Mouse (Mus musculus) ES-E14 (cell line): ENCODE data around the gene Zfp383. TPM values are rescaled to one million over a fixed set of nuclear protein-coding genes. Genes with fewer than 3 reads are reported as not detected.

ENCODE experiments used
- DNase-seq: peaks from one replicate; pipeline ENCODE4 v3.0.0-alpha.2; 2013; ENCODE audit warnings: low read depth, low spot score
- H3K27ac ChIP-seq: 2 replicates; pipeline ENCODE4 v1.5.1; 2012; ENCODE audit warnings: low read depth, mild to moderate bottlenecking, low read length, moderate library complexity, mixed read lengths; ENCODE audit not compliant: poor library complexity, insufficient read depth, severe bottlenecking
- H3K36me3 ChIP-seq: 2 replicates; pipeline ENCODE4 v1.6.1; 2012; ENCODE audit warnings: mild to moderate bottlenecking, low read length, moderate library complexity, mixed read lengths; ENCODE audit not compliant: control insufficient read depth, poor library complexity, insufficient read depth, severe bottlenecking
- H3K4me1 ChIP-seq, 2 experiments: fragments of 150-350 bp in 1 of 2; sonication (generic) in 1 of 2; 2 replicates each; pipeline ENCODE4 v1.6.1; 2012; ENCODE audit warnings: low read length in 2 of 2, mild to moderate bottlenecking in 1 of 2, mixed read lengths in 1 of 2; ENCODE audit not compliant: control insufficient read depth in 2 of 2, insufficient read depth in 2 of 2, poor library complexity in 1 of 2
- H3K4me3 ChIP-seq, 2 experiments: fragments of 150-350 bp in 1 of 2; sonication (generic) in 1 of 2; 2 replicates each; pipeline ENCODE4 v1.5.1; 2012; ENCODE audit warnings: low read length in 2 of 2, low read depth in 1 of 2, mild to moderate bottlenecking in 1 of 2, mixed read lengths in 1 of 2; ENCODE audit not compliant: insufficient read depth in 1 of 2, poor library complexity in 1 of 2, severe bottlenecking in 1 of 2
- H3K9ac ChIP-seq: 2 replicates; pipeline ENCODE4 v1.6.1; 2012; ENCODE audit warnings: low read depth, mild to moderate bottlenecking, low read length, mixed read lengths; ENCODE audit not compliant: poor library complexity, insufficient read depth, severe bottlenecking
- H3K9me3 ChIP-seq: fragments of 150-350 bp; sonication (generic); 2 replicates; pipeline ENCODE4 v1.6.1; 2012; ENCODE audit warnings: low read depth, mild to moderate bottlenecking, low read length; ENCODE audit not compliant: control insufficient read depth, insufficient read depth
- CHD2 ChIP-seq: IDR thresholded peaks from 2 replicates; pipeline ENCODE4 v1.6.1; 2014; ENCODE audit warnings: mild to moderate bottlenecking, low read depth, low read length, inconsistent platforms
- HCFC1 ChIP-seq: IDR thresholded peaks from 2 replicates; pipeline ENCODE4 v1.6.1; 2012; ENCODE audit warnings: low read length, inconsistent platforms, borderline replicate concordance; ENCODE audit not compliant: insufficient read depth
- MAFK ChIP-seq: IDR thresholded peaks from 2 replicates; pipeline ENCODE4 v1.6.1; 2014; ENCODE audit warnings: mild to moderate bottlenecking, low read depth, low read length, inconsistent platforms; ENCODE audit not compliant: insufficient read depth
- ZC3H11A ChIP-seq: IDR thresholded peaks from 2 replicates; pipeline ENCODE4 v1.6.1; 2012; ENCODE audit warnings: low read depth, mild to moderate bottlenecking, inconsistent platforms, low read length, borderline replicate concordance
- ZNF384 ChIP-seq: IDR thresholded peaks from 2 replicates; pipeline ENCODE4 v1.6.1; 2012; ENCODE audit warnings: low read depth, low read length, inconsistent platforms
- in situ Hi-C, 2 experiments: fragments of 600-800 bp; cut with MboI; formaldehyde crosslinking; loops; one replicate each; pipeline ENCODE4 v1.15.1; 2025; ENCODE audit warnings: low sequenced_read_pairs in 2 of 2, inconsistent platforms in 1 of 2; ENCODE audit not compliant: unreplicated experiment in 2 of 2
- total RNA-seq: library from RNA; depleted of rRNA; stranded (reverse); fragments of 300-350 nt; gene quantifications from 2 replicates; pipeline ENCODE4 v1.2.3, GENCODE M21; 2012

Zfp383 gene
- total RNA-seq, 1 experiment: 5.4 TPM

DNA sequence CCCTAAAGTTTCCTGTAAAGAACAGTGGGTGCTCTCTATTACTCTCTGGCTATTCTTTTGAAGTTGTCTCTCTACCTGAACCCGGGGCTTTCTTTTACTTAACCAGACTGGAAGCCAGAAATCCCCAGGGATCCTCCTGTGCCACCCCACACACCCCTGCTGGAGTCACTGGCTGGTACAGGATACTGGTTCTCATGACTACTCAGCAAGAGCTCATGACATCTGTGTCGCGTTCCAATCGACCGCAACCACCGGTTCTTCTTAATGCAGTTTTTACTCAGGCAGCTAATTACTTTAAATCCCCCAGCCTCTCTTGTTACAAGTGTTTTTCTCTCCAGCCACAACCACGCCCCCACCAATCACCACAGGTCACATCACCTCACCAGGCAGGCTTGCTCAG, 28.0 kb upstream of the Zfp383 start:
- Histone ChIP-seq H3K4me1 (peaks cover 4 to 5% of the 10 kb centered on the region in 2 experiments; a peak in 1 of 4 replicates), H3K27ac (no peak overlapping the region), H3K4me3 (peak overlapping the region in 1 of 2 experiments; percentile 12; a peak in 2 of 4 replicates), H3K36me3 (peaks cover 8% of the 10 kb centered on the region; the same call in 1 of the 2 replicates), H3K9me3 (peaks cover 13% of the 10 kb centered on the region), H3K9ac (no peak overlapping the region)
- no peak for TF ChIP-seq CHD2
- no peak for TF ChIP-seq ZNF384
- TF ChIP-seq MAFK: no peak
- TF ChIP-seq HCFC1: no peak
- no peak for TF ChIP-seq ZC3H11A
- no peak for DNase-seq
- in situ Hi-C loops: no loop called here

DNA sequence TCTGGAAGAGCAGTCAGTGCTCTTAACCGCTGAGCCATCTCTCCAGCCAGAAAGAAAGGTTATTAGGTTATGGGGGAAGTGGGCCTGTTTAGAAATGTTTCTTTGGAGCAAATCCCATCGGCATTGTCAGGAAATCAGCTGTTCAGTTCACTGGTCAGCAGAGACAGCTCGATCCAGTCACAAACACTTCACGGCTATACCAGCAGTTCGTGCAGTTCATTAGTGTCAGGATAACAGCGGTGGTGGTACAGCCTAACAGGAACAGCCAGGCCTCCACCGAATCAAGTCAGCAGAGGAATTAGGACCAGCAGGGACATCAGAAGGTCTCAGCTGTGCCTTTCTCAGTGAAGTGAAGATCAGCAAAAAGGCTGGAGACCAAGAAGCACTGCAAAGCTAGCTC, 27.1 kb upstream of the Zfp383 start:
- Histone ChIP-seq H3K4me1 (peaks cover 4 to 5% of the 10 kb centered on the region in 2 experiments; a peak in 1 of 4 replicates), H3K9ac (no peak overlapping the region), H3K4me3 (no peak overlapping the region), H3K27ac (no peak overlapping the region; the same call in 1 of the 2 replicates), H3K9me3 (peaks cover 15% of the 10 kb centered on the region), H3K36me3 (peaks cover 5% of the 10 kb centered on the region; the same call in 1 of the 2 replicates)
- no peak for DNase-seq
- in situ Hi-C loops: no loop called here
- TF ChIP-seq CHD2 (no peak), MAFK (no peak), HCFC1 (no peak), ZC3H11A (no peak), ZNF384 (no peak)

DNA sequence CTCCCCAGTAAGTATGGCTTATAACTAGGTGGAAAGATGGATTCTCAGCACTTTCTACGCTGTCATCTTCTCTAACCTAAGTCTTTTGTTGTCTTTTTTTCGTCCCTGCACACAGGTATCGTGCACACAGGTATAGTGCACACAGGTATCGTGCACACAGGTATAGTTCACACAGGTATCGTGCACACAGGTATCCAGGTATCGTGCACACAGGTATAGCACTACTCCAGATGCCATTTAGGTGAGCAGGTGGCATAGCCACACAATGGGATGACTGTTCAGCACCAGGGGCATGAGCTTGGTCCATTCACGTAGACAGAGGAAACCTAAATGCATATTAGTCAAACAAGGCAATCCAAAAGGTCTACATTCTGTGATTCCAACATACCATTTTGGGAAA, 17.5 kb upstream of the Zfp383 start:
- Histone ChIP-seq H3K9me3 (peaks cover 8% of the 10 kb centered on the region), H3K36me3 (peaks cover 20% of the 10 kb centered on the region), H3K27ac (no peak overlapping the region), H3K4me3 (no peak overlapping the region), H3K4me1 (no peaks in the 10 kb centered on the region), H3K9ac (no peak overlapping the region)
- no peak for DNase-seq
- no peak for TF ChIP-seq MAFK
- no peak for TF ChIP-seq HCFC1
- TF ChIP-seq CHD2: no peak
- in situ Hi-C loops: no loop called here

DNA sequence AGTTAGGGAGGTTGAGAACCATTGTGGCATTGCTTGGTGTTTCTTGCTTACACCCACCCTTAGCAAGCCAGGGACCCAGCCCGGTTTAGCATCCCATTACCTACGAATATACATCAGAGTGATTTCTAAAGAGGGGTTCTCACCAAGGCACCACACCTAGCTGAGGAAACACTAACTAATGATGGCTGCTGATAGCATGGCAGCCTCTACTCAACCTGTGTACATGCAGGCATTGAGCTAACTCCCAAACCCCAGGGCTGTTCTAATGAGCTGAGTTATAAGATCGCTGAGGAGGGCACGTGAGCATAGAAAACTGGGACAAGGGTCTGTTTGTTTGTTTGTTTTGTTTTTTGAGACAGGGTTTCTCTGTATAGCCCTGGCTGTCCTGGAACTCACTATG, 15.3 kb upstream of the Zfp383 start:
- Histone ChIP-seq H3K9ac (no peak overlapping the region), H3K9me3 (no peaks in the 10 kb centered on the region), H3K4me1 (no peaks in the 10 kb centered on the region), H3K36me3 (peaks cover 25% of the 10 kb centered on the region), H3K27ac (no peak overlapping the region), H3K4me3 (no peak overlapping the region)
- in situ Hi-C loops: no loop called here
- no peak for DNase-seq
- TF ChIP-seq HCFC1: no peak
- no peak for TF ChIP-seq CHD2
- no peak for TF ChIP-seq ZC3H11A
- no peak for TF ChIP-seq ZNF384
- no peak for TF ChIP-seq MAFK

DNA sequence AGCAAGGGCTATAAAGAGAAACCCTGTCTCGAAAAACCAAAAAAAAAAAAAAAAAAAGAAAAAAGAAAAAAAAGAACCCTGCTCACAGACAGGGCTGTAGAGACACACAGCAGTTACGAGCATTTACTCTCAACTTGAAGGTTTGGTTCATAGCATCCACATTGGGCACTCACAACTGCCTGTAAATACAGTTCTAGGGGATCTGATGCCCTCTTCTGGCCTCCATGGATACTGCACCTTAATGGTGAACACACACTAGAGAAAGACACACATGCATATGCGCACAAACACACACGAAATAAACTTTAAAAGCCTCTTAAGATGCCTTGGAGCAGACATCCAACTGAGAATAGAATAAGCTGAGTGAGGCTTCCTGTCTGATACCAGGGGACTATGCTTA, 9.7 kb upstream of the Zfp383 start:
- no peak for DNase-seq
- no peak overlapping the region for H3K4me3 ChIP-seq
- no peak overlapping the region for H3K27ac ChIP-seq
- H3K36me3 ChIP-seq: peaks cover 31% of the 10 kb centered on the region
- no peaks in the 10 kb centered on the region for H3K9me3 ChIP-seq
- H3K4me1 ChIP-seq: no peaks in the 10 kb centered on the region
- H3K9ac ChIP-seq: no peak overlapping the region
- no peak for TF ChIP-seq ZC3H11A
- no peak for TF ChIP-seq CHD2
- no peak for TF ChIP-seq ZNF384
- TF ChIP-seq HCFC1: no peak
- no peak for TF ChIP-seq MAFK
- in situ Hi-C loops: no loop called here
